Mouse (Mus musculus): Measurements from ENCODE around the gene Exosc5.

Gene Exosc5

GRCm38 (mm10) chr7:25658657-25659472 is at the start of gene Exosc5, which contains the start of gene Bckdha:
Exosc5 (plus strand) TSS chr7:25659164.
Bckdha (minus strand) TSS chr7:25658981.
- peak; percentile 99 for DNase-seq (ENCODE audit: low read depth, low spot score)

DNA sequence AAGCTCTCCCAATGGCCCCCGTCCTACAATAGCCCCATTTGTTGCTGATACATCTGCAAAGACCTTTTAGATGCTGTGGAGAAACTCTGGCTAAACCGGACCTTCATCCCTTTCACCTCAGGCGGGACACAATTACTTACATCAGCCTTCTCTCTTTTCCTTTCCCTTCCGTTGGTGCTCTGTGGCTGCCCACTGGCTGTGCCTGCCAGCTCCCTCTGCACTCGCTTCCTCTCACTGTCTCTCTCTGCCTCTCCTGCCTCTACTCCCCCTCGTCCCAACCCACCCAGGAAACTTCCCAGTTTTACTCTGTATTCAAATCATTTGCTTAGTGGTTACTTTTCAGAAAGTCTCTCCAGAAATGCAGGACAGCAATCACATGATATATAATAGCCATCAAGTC is 48.9 kb upstream of the Exosc5 start:
- no peak for DNase-seq (ENCODE audit: low read depth, low spot score)

DNA sequence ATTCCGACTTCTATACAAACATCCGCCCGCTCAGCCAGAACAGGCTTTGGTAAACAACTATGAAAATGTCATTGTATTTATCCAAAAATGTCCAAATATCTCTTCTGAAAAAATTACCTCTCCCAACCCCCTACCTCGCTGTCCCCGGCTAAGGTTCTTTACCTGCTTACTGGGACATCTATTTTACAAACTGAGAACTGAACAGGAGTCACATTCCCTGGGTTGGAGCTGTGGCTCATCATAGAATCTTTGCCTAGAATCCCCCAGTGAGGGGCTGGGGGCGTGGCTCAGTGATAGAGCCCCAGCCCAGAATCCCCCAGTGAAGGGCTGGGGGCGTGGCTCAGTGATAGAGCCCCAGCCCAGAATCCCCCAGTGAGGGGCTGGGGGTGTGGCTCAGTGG is 47.5 kb upstream of the Exosc5 start:
- no peak for DNase-seq (ENCODE audit: low read depth, low spot score)

DNA sequence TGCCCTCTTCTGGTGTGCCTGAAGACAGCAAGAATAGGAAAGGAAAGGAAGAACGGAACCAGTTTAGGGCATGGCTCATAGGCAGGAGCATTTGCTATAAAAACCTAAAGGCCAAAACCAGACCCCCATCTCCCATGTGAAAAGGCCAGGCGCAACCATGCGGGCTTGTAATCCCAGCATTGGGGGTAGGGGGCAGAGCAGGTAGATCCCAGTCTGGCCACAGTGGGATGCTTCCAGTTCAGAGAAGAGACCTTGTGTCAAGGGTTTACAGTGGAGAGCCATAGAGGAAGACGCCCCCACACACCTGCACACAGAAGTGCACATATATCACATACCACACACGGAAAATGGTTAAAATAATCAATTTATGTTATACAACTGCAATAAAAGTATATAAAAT is 44.9 kb upstream of the Exosc5 start:
- DNase-seq (ENCODE audit: low read depth, low spot score) = no peak

GRCm38 (mm10) chr7:25614831-25615705 is 43.9 kb upstream of the Exosc5 start:
- no peak for DNase-seq (ENCODE audit: low read depth, low spot score)

GRCm38 (mm10) chr7:25615706-25616011 is 43.3 kb upstream of the Exosc5 start, which contains the start of gene Erich4:
Erich4 (minus strand) TSS chr7:25615892.
- no peak for DNase-seq (ENCODE audit: low read depth, low spot score)

DNA sequence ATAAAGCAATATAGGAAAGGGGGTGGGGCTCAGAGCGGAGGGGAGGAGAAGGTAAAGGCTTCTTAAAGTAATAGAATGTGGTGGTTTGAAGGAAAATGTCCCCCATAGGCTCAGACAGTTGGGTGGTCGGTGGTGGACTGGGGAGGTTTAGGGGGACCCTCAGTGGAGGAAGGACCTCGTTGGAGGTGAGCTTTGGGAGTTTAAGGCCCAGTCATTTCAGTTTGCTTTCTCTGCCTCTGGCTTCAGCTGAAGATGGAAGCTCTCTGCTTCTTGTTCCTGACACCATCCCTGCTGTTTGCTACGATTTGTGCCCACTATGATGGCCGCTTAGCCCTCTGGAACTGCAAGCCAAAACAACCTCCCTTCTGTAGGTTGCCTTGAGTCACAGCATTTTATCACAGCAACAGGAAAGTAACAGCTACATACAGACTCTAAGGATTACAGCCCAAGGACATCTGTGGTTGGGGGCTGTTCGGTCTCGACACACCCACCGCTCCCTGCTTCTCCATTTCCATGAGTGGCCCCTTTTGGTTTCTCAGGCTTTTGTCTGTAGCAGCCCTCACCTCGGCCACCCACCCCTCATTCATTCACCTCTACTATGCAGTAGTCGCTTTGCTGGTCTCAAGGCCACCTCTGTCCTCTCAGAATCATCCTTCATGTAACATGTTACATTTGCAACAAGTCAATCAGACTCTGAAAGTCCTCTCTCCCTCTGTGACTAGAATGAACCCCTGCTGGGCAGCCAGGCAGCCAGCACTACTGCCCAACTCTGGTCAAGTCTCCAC is 41.4 kb upstream of the Exosc5 start:
- no peak for DNase-seq (ENCODE audit: low read depth, low spot score)

- peak; percentile 88 for DNase-seq (ENCODE audit: low read depth, low spot score)
These were observed 39.9 kb upstream of the Exosc5 start, which contains the start of gene Dmac2 for GRCm38 (mm10) chr7:25618865-25619721. Dmac2 (plus strand) TSS chr7:25619414.

DNA sequence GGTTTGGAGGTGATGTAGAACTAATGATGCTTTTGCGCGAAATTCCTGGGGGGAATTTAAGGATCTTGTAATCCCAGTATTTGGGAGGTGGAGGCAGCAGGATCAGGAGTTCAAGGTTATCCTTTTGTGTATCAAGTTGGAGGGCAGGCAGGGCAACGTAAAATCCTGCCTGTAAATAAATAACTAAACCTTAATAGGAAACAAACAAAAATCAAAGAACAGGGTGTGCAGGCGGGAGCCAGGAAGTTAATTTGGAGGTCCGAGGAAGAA is 39.3 kb upstream of the Exosc5 start:
- no peak for DNase-seq (ENCODE audit: low read depth, low spot score)

GRCm38 (mm10) chr7:25620101-25620500 is 38.9 kb upstream of the Exosc5 start:
- DNase-seq (ENCODE audit: low read depth, low spot score) = no peak

DNA sequence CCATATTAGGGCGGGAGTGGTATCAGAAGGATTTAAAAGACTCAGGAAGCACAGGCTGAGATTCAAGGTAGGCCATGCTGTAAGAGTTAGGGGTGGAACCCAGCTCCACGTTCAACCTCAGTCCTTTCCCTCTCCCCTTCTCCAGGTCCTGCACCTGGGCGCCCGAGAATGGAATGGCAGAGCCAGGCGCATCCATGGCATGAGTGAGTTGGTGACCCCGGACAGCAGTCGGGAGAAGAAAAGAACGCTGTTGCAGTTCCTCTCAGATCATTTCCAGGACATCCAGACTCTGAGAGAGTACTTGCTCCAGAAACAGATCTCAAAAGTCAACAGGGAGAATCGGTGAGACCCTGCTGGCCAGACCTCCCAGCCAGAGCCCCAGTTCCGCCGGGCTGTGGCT is 38.2 kb upstream of the Exosc5 start:
- no peak for DNase-seq (ENCODE audit: low read depth, low spot score)

DNA sequence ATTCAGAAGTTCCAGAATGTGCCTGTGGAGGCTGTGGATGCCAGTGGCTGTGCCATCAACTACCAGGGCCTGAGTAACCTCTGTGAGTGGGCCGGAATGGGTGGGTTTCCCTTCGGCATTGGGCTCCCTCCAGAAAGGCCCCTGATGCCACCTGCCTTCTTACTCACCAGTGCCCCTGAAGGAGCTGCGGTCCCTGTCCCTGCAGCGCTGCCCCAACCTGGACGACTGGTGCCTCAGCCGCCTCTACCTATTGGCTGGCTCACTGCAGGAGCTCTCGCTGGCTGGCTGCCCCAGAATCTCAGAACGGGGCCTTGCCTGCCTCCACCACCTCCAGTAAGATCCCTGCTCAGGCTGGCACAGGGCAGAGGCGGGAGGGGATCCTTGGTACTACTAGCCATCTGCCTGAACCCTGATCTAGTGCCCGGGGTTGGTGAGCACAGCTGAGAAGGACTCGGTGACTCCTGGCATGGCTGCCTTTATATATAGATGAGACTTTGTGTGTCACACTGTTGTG is 35.0 kb upstream of the Exosc5 start:
- DNase-seq (ENCODE audit: low read depth, low spot score) = no peak

- DNase-seq (ENCODE audit: low read depth, low spot score) = no peak
These were observed 34.1 kb upstream of the Exosc5 start for GRCm38 (mm10) chr7:25624851-25625250.

DNA sequence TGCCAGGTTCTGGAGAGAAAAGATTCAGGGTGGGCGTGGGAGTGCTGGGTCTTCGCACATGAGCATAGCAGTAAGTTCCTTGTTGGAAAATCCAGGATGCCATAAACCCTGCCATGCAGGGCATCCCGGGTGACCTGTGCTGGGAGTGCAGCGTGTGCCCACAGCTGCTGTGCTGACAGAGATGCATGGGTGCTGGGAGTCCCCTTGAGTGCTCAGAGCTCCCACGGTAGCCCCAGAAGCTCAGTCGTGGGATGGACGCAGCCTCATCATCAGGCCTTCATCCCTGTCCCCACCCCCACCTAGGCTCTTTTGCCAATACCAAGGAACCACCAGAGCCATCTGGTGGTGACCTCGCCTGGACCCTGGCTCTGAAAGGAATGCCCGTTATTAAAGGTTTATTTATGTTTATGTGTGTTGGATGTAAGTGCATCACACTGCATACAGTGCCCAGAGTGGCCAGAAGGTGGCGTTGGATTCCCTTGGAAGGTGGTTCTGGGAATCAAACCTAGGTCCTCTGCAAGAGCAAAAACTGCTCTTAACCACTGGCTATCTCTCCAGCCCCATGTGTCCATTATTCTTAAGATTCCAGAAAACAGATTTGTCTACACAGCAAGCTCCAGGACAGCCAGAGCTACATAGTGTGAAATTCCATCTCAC is 33.2 kb upstream of the Exosc5 start:
- peak; percentile 16 for DNase-seq (ENCODE audit: low read depth, low spot score)

- no peak for DNase-seq (ENCODE audit: low read depth, low spot score)
These were observed 32.2 kb upstream of the Exosc5 start, which contains the start of gene B3gnt8 for GRCm38 (mm10) chr7:25626509-25627430. B3gnt8 (plus strand) TSS chr7:25626654.

- DNase-seq (ENCODE audit: low read depth, low spot score) = no peak
These were observed 31.3 kb upstream of the Exosc5 start for GRCm38 (mm10) chr7:25627431-25628322.

GRCm38 (mm10) chr7:25628323-25628620 is 30.7 kb upstream of the Exosc5 start:
- no peak for DNase-seq (ENCODE audit: low read depth, low spot score)

GRCm38 (mm10) chr7:25632679-25633078 is 26.3 kb upstream of the Exosc5 start:
- DNase-seq (ENCODE audit: low read depth, low spot score) = no peak

Measured in 3T3-L1 (cell line).